25 mouse cellular contexts compared by ENCODE assay signal in genomic region chr12:36796201-36796600, GRCm38 (mm10).
"Had no signal": no experiment of that assay in that cellular context is flagged by ENCODE, and none has a peak within 500 bp of the region (broad histone marks: within the 10 kb centered on the region; RNA-seq: fewer than 3 reads in every experiment).

No protein-coding gene starts in this region.

- H3K4me2 ChIP-seq: heart, embryonic 12.5 days; hindbrain, embryonic 12.5 days; hindbrain, embryonic 14.5 days; intestine, embryonic 15.5 days; limb, embryonic 15.5 days; liver, embryonic 12.5 days had no signal

- H3K27me3 ChIP-seq: heart, embryonic 12.5 days; hindbrain, embryonic 12.5 days; intestine, embryonic 15.5 days; limb, embryonic 15.5 days; liver, embryonic 12.5 days had no signal

- DNase-seq: gastrocnemius, adult 2 months; gastrocnemius, postnatal 10 days; gastrocnemius, postnatal 25 days; heart, adult 18-20 months; heart, postnatal 10 days; heart, postnatal 4 days; kidney, adult 18-20 months; kidney, adult 8-10 months; kidney, postnatal 10 days; kidney, postnatal 25 days; kidney, postnatal 4 days had no signal

- H3K27ac ChIP-seq: gastrocnemius, adult 2 months; heart, embryonic 10.5 days; hindbrain, embryonic 10.5 days; hindbrain, embryonic 12.5 days; hindbrain, embryonic 14.5 days; intestine, embryonic 15.5 days; layer of hippocampus, adult 2 months; left cerebral cortex, adult 2 months; limb, embryonic 15.5 days; liver, embryonic 12.5 days; liver, embryonic 14.5 days had no signal

- H3K4me3 ChIP-seq: gastrocnemius, adult 2 months; heart, embryonic 10.5 days; heart, embryonic 12.5 days; hindbrain, embryonic 10.5 days; hindbrain, embryonic 12.5 days; intestine, embryonic 15.5 days; layer of hippocampus, adult 2 months; left cerebral cortex, adult 2 months; limb, embryonic 15.5 days; liver, embryonic 12.5 days had no signal

- H3K9me3 ChIP-seq: heart, embryonic 10.5 days; heart, embryonic 12.5 days; hindbrain, embryonic 10.5 days; hindbrain, embryonic 12.5 days; intestine, embryonic 15.5 days; limb, embryonic 15.5 days; liver, embryonic 12.5 days had no signal

- H3K36me3 ChIP-seq: heart, embryonic 10.5 days; heart, embryonic 12.5 days; hindbrain, embryonic 10.5 days; hindbrain, embryonic 12.5 days; intestine, embryonic 15.5 days; limb, embryonic 15.5 days; liver, embryonic 12.5 days had no signal

- H3K9ac ChIP-seq: heart, embryonic 12.5 days; hindbrain, embryonic 12.5 days; hindbrain, embryonic 14.5 days; intestine, embryonic 15.5 days; limb, embryonic 15.5 days; liver, embryonic 12.5 days; liver, embryonic 14.5 days had no signal

- ATAC-seq: hindbrain, embryonic 16.5 days; inflammation-experienced regulatory T-cells, adult 6 months; intestine, embryonic 15.5 days; intestine, postnatal 0 days; liver, embryonic 12.5 days had no signal

- H3K4me1 ChIP-seq: heart, embryonic 10.5 days; heart, embryonic 12.5 days; hindbrain, embryonic 10.5 days; hindbrain, embryonic 12.5 days; intestine, embryonic 15.5 days; liver, embryonic 12.5 days had no signal
